Mouse (Mus musculus): ENCODE measurements around the gene Gm48552.

The Gm48552 gene

GRCm38 (mm10) chr10:81360721-81361120 is 28.1 kb upstream of the Gm48552 start:
- no peak for DNase-seq (ENCODE audit: low read depth, low spot score)

- no peak for DNase-seq (ENCODE audit: low read depth, low spot score)
Measured at GRCm38 (mm10) chr10:81362336-81362949, 26.4 kb upstream of the Gm48552 start.

DNA sequence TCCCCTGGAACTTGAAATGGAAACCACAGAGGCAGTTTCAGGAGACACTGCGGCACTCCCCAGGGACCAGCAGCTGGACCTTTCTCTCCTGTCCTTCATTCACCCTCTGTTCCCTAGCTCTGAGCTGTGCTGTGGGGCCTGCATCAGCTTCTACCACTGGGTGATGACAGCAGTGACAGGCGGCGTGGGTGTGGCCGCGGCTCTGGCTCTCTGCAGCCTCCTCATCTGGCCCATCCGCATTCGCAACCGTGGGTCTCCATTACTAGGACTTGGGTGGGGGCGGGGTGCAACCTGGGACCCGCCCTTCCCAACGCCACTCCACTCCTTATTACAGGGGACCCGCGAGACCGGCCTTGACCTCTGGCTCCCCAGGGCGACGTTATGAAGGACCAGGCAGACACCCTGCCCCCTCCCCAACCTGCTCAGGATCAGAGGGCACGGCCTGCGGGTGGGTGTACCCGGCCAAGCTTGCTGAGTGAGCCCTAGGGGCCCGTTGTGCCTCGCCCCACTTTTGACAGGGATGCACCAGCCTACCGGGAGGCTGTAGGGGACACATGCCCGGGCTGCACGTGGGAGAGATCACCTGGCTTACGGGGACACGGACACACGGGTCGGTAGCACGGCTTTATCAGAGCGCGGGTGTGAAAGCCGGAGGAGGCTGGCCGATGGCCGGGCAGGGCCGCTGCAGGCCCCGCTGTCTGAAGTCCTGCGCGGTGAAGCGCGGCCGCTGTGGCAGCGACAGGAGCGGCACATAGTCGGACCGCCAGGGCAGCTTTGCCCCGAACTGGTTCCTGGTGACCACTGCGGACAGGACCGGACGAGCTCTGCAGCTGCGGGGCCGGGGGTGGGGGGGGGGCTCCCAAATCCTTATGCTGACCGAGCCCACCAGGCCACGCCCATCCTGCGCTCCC is 25.1 kb upstream of the Gm48552 start:
- DNase-seq (ENCODE audit: low read depth, low spot score) = no peak

- no peak for DNase-seq (ENCODE audit: low read depth, low spot score)
Measured at GRCm38 (mm10) chr10:81364666-81365065, 24.1 kb upstream of the Gm48552 start.

DNA sequence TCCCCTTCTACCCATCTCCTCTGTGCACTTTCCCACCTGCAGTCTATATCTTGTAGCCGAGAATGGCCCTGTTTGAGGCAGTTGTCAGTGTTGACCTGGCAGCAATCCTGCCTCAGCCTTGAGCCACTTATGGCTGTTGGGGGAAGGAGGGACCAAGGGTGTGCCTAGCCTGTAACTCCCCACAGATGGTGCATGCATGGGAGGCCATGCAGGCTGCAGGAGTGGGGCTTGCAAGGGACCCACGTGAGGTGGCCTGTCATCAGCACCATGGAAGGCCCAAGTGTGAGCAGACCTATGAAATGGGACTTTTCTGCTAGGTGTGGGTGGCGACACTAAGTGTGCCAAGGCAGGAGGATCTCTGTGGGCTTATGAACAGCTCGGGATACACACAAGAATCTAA is 23.7 kb upstream of the Gm48552 start:
- no peak for DNase-seq (ENCODE audit: low read depth, low spot score)

- DNase-seq (ENCODE audit: low read depth, low spot score) = no peak
Measured at GRCm38 (mm10) chr10:81365672-81366476, 22.9 kb upstream of the Gm48552 start, which contains the start of gene 4930404N11Rik. TSS of gene 4930404N11Rik (minus strand) at chr10:81365816.

GRCm38 (mm10) chr10:81366477-81367206 is 22.2 kb upstream of the Gm48552 start:
- no peak for DNase-seq (ENCODE audit: low read depth, low spot score)

DNA sequence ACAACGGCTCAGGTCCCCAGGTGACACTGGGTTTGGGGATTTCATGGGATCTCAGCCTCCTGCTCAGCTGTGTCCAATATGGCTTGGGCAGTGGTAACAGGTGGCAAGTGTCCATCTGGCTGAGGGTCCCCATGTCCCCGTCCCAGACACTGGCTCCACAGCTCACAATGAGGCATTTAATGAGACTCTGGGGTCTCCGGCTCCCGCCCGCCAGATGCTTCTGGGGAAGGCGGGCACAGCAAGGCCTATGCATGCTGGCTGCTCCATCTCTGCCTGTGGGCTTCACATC is 21.7 kb upstream of the Gm48552 start:
- no peak for DNase-seq (ENCODE audit: low read depth, low spot score)

- no peak for DNase-seq (ENCODE audit: low read depth, low spot score)
Measured at GRCm38 (mm10) chr10:81375322-81375721, 13.5 kb upstream of the Gm48552 start.

GRCm38 (mm10) chr10:81376561-81377361 is 12.0 kb upstream of the Gm48552 start:
- DNase-seq (ENCODE audit: low read depth, low spot score) = no peak

GRCm38 (mm10) chr10:81377362-81377664 is 11.5 kb upstream of the Gm48552 start:
- DNase-seq (ENCODE audit: low read depth, low spot score) = no peak

GRCm38 (mm10) chr10:81377793-81378552 is 10.8 kb upstream of the Gm48552 start, which contains the start of gene Fzr1:
TSS of gene Fzr1 (minus strand) at chr10:81378516.
- no peak for DNase-seq (ENCODE audit: low read depth, low spot score)

GRCm38 (mm10) chr10:81378553-81379182 is 10.1 kb upstream of the Gm48552 start:
- peak; percentile 100 for DNase-seq (ENCODE audit: low read depth, low spot score)

GRCm38 (mm10) chr10:81379183-81379553 is 9.6 kb upstream of the Gm48552 start:
- DNase-seq (ENCODE audit: low read depth, low spot score) = no peak

- DNase-seq (ENCODE audit: low read depth, low spot score) = no peak
Measured at GRCm38 (mm10) chr10:81379809-81380378, 8.9 kb upstream of the Gm48552 start.

DNA sequence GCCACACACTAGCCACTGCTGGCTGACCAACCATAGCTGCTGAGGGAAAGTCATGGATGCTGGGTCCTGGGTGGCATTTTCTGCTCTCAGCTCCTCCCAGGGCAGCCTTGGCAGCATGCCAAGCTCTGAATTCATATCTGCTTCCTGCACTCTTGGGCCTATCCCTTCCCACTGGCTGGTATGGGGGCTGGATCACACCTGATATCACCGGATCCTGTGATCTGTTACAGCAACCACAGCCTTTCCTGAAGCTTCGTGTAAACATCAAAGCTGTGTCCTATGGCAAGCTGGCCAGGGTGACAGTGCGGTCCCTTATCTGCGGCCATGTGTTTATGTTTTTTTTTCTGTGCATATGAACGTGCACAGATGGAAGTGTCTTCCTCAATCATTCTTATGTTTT is 6.8 kb upstream of the Gm48552 start:
- DNase-seq (ENCODE audit: low read depth, low spot score) = peak; percentile 65

DNA sequence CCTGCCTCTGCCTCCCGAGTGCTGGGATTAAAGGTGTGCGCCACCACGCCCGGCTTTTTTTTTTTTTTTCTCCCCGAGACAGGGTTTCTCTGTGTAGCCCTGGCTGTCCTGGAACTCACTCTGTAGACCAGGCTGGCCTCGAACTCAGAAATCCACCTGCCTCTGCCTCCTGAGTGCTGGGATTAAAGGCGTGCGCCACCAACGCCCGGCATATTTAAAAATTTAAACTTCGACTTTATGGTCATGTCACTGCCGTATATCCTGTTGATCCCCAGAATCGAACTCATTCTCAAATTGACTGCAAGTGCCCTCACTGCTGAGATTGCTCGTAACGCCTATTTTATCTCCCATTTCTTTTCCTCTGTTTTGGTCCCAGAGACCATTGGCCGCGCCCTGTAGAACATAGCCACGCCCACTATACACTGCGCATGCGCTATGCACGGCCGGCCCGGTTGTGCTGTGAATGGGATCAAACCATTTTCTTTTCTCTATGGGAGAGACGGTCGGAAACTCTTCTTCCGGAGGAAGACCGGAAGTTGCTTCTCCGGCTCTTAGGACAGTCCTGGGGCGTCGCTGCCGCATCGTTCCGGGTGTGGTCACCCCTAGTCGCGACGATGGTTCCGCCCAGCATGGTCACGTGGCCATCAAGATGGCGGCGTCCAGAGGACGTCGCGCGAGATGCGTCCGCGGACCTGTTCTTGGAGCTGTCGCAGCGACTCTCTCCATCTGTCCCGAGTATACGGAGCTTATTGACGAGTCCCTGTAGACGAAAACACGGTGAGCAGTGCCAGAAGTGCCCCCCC is 4.8 kb upstream of the Gm48552 start, which contains the start of the genes Dohh and Gm48551:
TSS of gene Dohh (plus strand) at position 627 of the 803 bp plus-strand sequence.
TSS of gene Gm48551 (plus strand) at position 665 of the 803 bp plus-strand sequence.
- peak; percentile 99 for DNase-seq (ENCODE audit: low read depth, low spot score)

GRCm38 (mm10) chr10:81384605-81384982 is 4.2 kb upstream of the Gm48552 start:
- no peak for DNase-seq (ENCODE audit: low read depth, low spot score)
